Mouse (Mus musculus) heart, postnatal 0 days (tissue): ENCODE results near the gene Gjc1. TPM values are rescaled to one million over a fixed set of nuclear protein-coding genes. Genes with fewer than 3 reads are reported as not detected.

ENCODE experiments used
- ATAC-seq: fragments of 200-750 bp; cut with Nextera tagmentation; 2 replicates; pipeline ENCODE4 v1.8.0; 2017; ENCODE audit warnings: low read depth, moderate number of reproducible peaks, moderate library complexity; ENCODE audit not compliant: insufficient read depth
- DNase-seq: peaks from one replicate; pipeline ENCODE4 v3.0.0-alpha.2; 2016; ENCODE audit warnings: low spot score
- H3K27ac ChIP-seq: fragments of 300-500 bp; sonication (generic); 2 replicates; pipeline ENCODE4 v1.5.1; 2014; ENCODE audit warnings: low read depth, mild to moderate bottlenecking
- H3K27me3 ChIP-seq: fragments of 300-500 bp; sonication (generic); 2 replicates; pipeline ENCODE4 v1.6.1; 2014; ENCODE audit warnings: low read length, mixed read lengths; ENCODE audit not compliant: control insufficient read depth, insufficient read depth
- H3K36me3 ChIP-seq: fragments of 300-500 bp; sonication (generic); replicated peaks from 2 replicates; pipeline ENCODE4 v1.6.1; 2014; ENCODE audit warnings: low read length, mixed read lengths; ENCODE audit not compliant: control insufficient read depth, insufficient read depth
- H3K4me1 ChIP-seq: fragments of 300-500 bp; sonication (generic); 2 replicates; pipeline ENCODE4 v1.6.1; 2014; ENCODE audit warnings: antibody characterized with exemption; ENCODE audit not compliant: control insufficient read depth, insufficient read depth
- H3K4me2 ChIP-seq: fragments of 300-500 bp; sonication (generic); 2 replicates; pipeline ENCODE4 v1.6.1; 2014; ENCODE audit warnings: low read depth, mild to moderate bottlenecking, low read length, moderate library complexity
- H3K4me3 ChIP-seq: fragments of 300-500 bp; sonication (generic); 2 replicates; pipeline ENCODE4 v1.5.1; 2014; ENCODE audit warnings: low read depth, low read length
- H3K9ac ChIP-seq: fragments of 300-500 bp; sonication (generic); replicated peaks from 2 replicates; pipeline ENCODE4 v1.6.1; 2014; ENCODE audit warnings: low read depth, low read length, mixed read lengths
- H3K9me3 ChIP-seq: fragments of 300-500 bp; sonication (generic); replicated peaks from 2 replicates; pipeline ENCODE4 v1.6.1; 2016; ENCODE audit warnings: low read length; ENCODE audit not compliant: control insufficient read depth
- CTCF ChIP-seq: IDR thresholded peaks from 2 replicates; pipeline ENCODE4 v1.5.1; 2016; ENCODE audit warnings: antibody characterized with exemption, control low read depth, low read depth
- EP300 ChIP-seq: IDR thresholded peaks from 2 replicates; pipeline ENCODE4 v1.6.1; 2016; ENCODE audit warnings: antibody characterized with exemption, low read depth
- WGBS: fragments of 180-500 bp; shearing (Covaris S2); extraction: QIAGEN DNeasy Blood & Tissue Kit; methylation state at CpG from one replicate; pipeline ENCODE4 v1.1.7; 2014; 5-methylcytosine and 5-hydroxymethylcytosine counted together
- polyA plus RNA-seq: library from polyadenylated mRNA; unstranded; fragments of >200 nt; fragmentation: Nextera tagmentation; extraction: Ambion mirVana; gene quantifications from 2 replicates; pipeline ENCODE4 v1.2.1, GENCODE M21; 2015
- total RNA-seq: library from RNA; depleted of rRNA; stranded (reverse); fragments of >200 nt; gene quantifications from 2 replicates; pipeline ENCODE4 v1.2.3, GENCODE M21; 2014; ENCODE audit warnings: low replicate concordance

Gene Gjc1
- total and polyA plus RNA-seq, 2 experiments from 2014 or later: 19.2 to 42.7 TPM

- Histone ChIP-seq H3K4me3 (no peak overlapping the region), H3K36me3 (no peaks in the 10 kb centered on the region), H3K9ac (no peak overlapping the region), H3K4me2 (no peak overlapping the region), H3K27ac (no peak overlapping the region), H3K27me3 (no peaks in the 10 kb centered on the region), H3K9me3 (no peaks in the 10 kb centered on the region), H3K4me1 (peaks cover 13% of the 10 kb centered on the region)
- WGBS: 54% methylated on average over 6 of the region's 6 CpGs
- ATAC-seq (no peak), DNase-seq (no peak)
- TF ChIP-seq EP300 (no peak), CTCF (no peak)
Measured at GRCm38 (mm10) chr11:102821231-102821630, 1.7 kb upstream of the Gjc1 start.

- TF ChIP-seq EP300 (no peak), CTCF (no peak)
- no peak for ATAC-seq
Measured at GRCm38 (mm10) chr11:102820432-102820831, 932 bp upstream of the Gjc1 start.

DNA sequence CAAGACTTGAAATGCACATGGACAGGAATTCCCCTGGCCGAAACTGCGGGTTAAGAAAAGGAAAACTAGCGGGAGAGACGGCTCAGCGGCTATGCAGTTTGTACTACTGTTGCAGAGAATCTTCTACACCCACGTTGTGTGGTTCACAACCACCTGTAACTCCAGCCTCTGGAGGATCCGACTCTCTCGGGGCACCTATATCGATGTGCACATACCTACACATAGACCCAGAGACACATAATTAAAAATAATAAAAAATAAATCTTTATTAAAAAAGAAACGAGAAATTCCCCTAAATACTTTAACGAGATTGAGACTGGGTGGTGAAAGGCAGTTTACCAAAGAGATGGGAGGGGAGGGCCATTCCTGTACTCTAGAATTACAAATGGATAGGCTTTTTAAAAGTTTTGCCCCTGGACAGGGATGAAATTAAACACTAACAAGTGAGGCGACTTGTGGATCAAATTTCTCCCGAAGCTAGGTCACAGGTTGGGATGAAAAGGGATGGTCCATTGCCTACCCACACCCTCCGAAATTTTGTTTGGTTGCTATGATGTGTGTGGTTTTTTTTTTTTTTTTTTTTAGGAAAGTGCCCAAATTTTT lies 384 bp upstream of the Gjc1 start:
- peak overlapping the region; percentile 95 for H3K4me3 ChIP-seq
- peaks cover 19% of the 10 kb centered on the region for H3K4me1 ChIP-seq
- no peaks in the 10 kb centered on the region for H3K36me3 ChIP-seq
- peak overlapping the region; percentile 96; the same call in 1 of the 2 replicates for H3K9ac ChIP-seq
- TF ChIP-seq CTCF: no peak
- ATAC-seq: no peak
- peak overlapping the region; percentile 98 for H3K27ac ChIP-seq
- H3K4me2 ChIP-seq: peak overlapping the region; percentile 80
- H3K27me3 ChIP-seq: no peaks in the 10 kb centered on the region
- no peaks in the 10 kb centered on the region for H3K9me3 ChIP-seq
- no peak for DNase-seq
- WGBS: 17% methylated on average over 14 of the region's 14 CpGs

More at GRCm38 (mm10) chr11:102820432-102820831, 932 bp upstream of the Gjc1 start:
- no peak for DNase-seq
- peaks cover 19% of the 10 kb centered on the region for H3K4me1 ChIP-seq
- H3K36me3 ChIP-seq: no peaks in the 10 kb centered on the region
- no peaks in the 10 kb centered on the region for H3K9me3 ChIP-seq
- WGBS: 59% methylated on average over 3 of the region's 3 CpGs
- no peak overlapping the region for H3K9ac ChIP-seq
- H3K27ac ChIP-seq: no peak overlapping the region
- no peak overlapping the region for H3K4me3 ChIP-seq
- no peaks in the 10 kb centered on the region for H3K27me3 ChIP-seq
- no peak overlapping the region for H3K4me2 ChIP-seq

DNA sequence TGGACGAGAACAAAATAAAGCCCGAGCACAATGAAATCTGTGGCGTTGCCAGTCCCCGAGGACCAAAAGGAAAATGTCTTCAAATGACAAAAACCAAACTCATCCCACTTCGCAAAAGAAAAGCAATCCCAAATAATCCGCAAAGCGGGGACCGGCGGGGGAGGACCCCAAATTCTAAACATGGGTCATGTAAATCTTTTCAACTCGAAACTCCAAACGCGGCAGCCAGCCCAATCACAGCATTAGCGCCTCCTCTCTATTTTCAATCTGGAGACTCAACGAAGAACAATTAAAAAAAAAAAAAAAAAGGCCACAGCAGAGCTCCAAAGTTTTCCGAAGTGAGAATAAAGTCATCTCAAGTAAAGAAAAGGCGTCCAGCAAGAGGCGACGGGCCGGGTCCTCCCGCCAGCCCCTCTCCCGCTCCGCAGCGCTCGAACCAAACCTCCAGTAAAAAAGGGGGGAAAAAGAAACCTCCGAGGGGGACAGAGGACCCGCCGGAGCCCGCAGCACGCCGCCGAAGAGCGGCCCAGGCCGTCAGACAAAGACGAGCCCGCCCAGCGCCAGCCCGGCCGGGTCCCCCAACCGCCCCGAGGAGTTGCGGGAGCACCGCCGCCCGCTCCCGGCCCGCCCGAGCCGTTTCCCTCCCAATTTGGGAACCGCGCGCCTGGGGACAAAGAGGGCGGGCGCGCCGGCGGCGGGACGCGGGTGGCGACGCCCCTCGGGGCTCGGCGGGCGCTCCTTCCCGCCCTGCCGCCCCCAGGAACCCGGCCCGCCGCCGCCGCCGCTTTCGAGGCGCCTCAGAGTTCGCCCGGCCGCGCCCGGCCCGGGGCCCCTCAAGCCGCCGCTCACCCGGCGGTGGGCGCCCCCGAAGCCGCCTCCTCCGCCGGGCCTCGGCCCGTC lies 1.1 kb downstream of the Gjc1 start:
- Histone ChIP-seq H3K27ac (peak overlapping the region; percentile 98), H3K9me3 (no peaks in the 10 kb centered on the region), H3K27me3 (no peaks in the 10 kb centered on the region), H3K36me3 (no peaks in the 10 kb centered on the region), H3K9ac (peak overlapping the region; percentile 96), H3K4me2 (peak overlapping the region; percentile 80), H3K4me3 (peak overlapping the region; percentile 95), H3K4me1 (peaks cover 30% of the 10 kb centered on the region)
- no peak for DNase-seq
- TF ChIP-seq EP300: no peak
- no peak for TF ChIP-seq CTCF
- ATAC-seq: peak; percentile 60
- WGBS: under 1% methylated on average over 65 of the region's 92 CpGs

GRCm38 (mm10) chr11:102814881-102815280 lies 4.6 kb downstream of the Gjc1 start:
- Histone ChIP-seq H3K4me1 (peaks cover 39% of the 10 kb centered on the region), H3K9ac (no peak overlapping the region), H3K27ac (no peak overlapping the region), H3K4me2 (no peak overlapping the region; the same call in 1 of the 2 replicates), H3K9me3 (no peaks in the 10 kb centered on the region), H3K36me3 (peaks cover 8% of the 10 kb centered on the region; the same call in 1 of the 2 replicates), H3K27me3 (no peaks in the 10 kb centered on the region), H3K4me3 (no peak overlapping the region)
- TF ChIP-seq CTCF: no peak
- no peak for TF ChIP-seq EP300
- ATAC-seq (no peak), DNase-seq (no peak)
